Mouse (Mus musculus) layer of hippocampus, adult 18-20 months (tissue): ENCODE results near the gene Tomm40. TPM values are rescaled to one million over a fixed set of nuclear protein-coding genes. Genes with fewer than 3 reads are reported as not detected.
A peak's percentile ranks its signal among the peaks of the same experiment; 100 is the strongest.

Experiments
- DNase-seq, 2 experiments: peaks; one replicate each; pipeline ENCODE4 v3.0.0; 2022; ENCODE audit warnings: low spot score in 2 of 2
- total RNA-seq, 2 experiments: library from RNA; stranded (reverse); gene quantifications; 2 replicates each; pipeline ENCODE4 v1.2.3; 2021

Gene Tomm40
- total RNA-seq, 2 experiments from 2014 or later = 110 to 114 TPM

DNA sequence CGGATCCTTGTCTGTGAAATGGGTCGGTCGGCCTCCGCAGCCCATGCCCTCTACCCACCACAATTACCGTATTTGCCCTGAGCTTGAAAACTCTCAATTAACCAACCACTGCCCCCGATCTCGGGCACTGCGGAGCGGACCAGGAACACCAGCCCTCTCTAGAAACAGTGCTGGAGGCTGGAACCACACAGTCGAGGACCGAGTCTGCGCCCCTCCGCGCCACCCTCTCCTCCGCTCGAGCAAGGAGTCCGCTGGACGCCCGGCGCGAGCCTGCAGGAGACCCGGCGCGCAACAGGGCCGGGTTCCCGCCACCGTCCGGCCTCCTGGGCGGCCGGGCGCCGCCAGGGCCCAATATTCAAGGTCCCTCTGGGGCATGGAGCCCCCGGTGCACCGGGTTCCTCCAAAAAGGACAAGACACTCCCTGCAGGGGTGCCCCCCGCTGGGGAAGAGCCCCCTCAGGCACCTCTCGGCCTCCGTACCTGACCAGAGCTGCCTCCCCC is 50.7 kb downstream of the Tomm40 start:
- peak in 1 of 2 experiments; percentile 18 for DNase-seq

DNA sequence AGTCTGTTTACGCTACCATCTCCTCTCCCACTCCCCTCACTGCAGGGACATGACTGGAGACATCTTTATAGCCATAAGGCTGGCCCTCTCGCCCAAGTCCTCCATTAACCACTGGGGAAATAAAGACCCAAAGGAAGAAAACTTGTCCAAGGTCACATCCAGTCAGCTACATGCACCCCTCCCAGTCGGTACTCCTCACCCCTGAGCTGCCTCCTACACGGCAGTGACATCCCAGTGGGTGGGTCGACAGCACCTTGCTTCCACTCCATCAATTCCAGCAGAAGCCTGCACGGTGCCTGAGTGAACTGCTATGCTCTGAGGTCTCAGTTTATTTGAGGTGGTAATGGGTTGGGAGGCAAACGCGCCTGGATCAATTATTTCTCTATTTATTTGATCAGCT is 51.3 kb downstream of the Tomm40 start:
- no peak for DNase-seq

DNA sequence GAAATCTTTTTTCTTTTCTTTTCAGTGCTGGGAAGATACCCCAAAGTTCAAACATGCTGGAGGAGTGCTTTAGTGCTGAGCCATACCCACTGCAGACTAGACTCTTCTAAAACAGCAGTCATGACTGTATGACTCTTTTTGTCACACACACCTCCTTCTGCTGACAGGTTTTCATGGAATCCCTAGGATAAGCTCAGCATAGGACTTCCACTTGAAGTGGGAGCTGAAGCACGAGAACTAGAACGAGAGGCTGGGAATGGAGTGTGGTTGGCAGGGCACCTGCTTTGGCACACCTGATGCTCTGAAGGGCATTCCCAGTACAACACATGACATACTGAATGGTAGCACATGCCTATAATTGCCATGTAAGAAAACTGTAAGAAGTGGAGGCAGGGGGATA is 62.6 kb downstream of the Tomm40 start:
- no peak for DNase-seq

Other genes with a start within 250 kb of the Tomm40 start
- 1 to 10 TPM; 6.1 to 6.3 TPM for gene Bloc1s3, start 207.1 kb downstream of the Tomm40 start, total RNA-seq
- gene Trappc6a, start 207.0 kb downstream of the Tomm40 start, total RNA-seq = 10 to 100 TPM; 20.7 to 21.5 TPM
- under 1 TPM; 0.56 to 0.57 TPM for gene Nkpd1, start 197.6 kb downstream of the Tomm40 start, total RNA-seq
- 100 to 1,000 TPM; 122 to 129 TPM for gene Ppp1r37, start 152.4 kb downstream of the Tomm40 start, total RNA-seq
- gene Zfp296, start 138.2 kb downstream of the Tomm40 start, total RNA-seq = under 1 TPM; 0.74 to 0.89 TPM
- 10 to 100 TPM; 44.4 to 45.6 TPM for gene Gemin7, start 137.8 kb downstream of the Tomm40 start, total RNA-seq
- 10 to 100 TPM; 79.5 to 81.8 TPM for gene Clasrp, start 111.0 kb downstream of the Tomm40 start, total RNA-seq
- 1 to 10 TPM; 9.1 to 9.7 TPM for gene Relb, start 86.0 kb downstream of the Tomm40 start, total RNA-seq
- 100 to 1,000 TPM; 133 to 143 TPM for gene Clptm1, start 50.4 kb downstream of the Tomm40 start, total RNA-seq
- not detected for gene Apoc2, start 37.5 kb downstream of the Tomm40 start, total RNA-seq
- gene Gm44805, start 34.0 kb downstream of the Tomm40 start, total RNA-seq = not detected
- not detected for gene Apoc4, start 34.0 kb downstream of the Tomm40 start, total RNA-seq
- 1 to 10 TPM; 5.8 to 8.7 TPM for gene Apoc1, start 22.8 kb downstream of the Tomm40 start, total RNA-seq
- 1,000 to 10,000 TPM; 2,690 to 2,764 TPM for gene Apoe, start 16.2 kb downstream of the Tomm40 start, total RNA-seq
- gene Nectin2, start 35.0 kb upstream of the Tomm40 start, total RNA-seq = 1 to 10 TPM; 5.0 to 5.1 TPM
- gene Bcam, start 55.6 kb upstream of the Tomm40 start, total RNA-seq = 10 to 100 TPM; 12.4 to 12.9 TPM
- gene Cblc, start 81.4 kb upstream of the Tomm40 start, total RNA-seq = not detected
- 1 to 10 TPM in 1 of 2 experiments, under 1 TPM in 1; 0.27 to 1.1 TPM for gene Bcl3, start 107.3 kb upstream of the Tomm40 start, total RNA-seq
- 1 to 10 TPM; 1.2 to 2.3 TPM for gene Gm19345, start 136.6 kb upstream of the Tomm40 start, total RNA-seq
- gene Ceacam16, start 145.9 kb upstream of the Tomm40 start, total RNA-seq = not detected
- not detected for gene Ceacam19, start 172.5 kb upstream of the Tomm40 start, total RNA-seq
- gene Pvr, start 205.7 kb upstream of the Tomm40 start, total RNA-seq = 10 to 100 TPM; 12.4 to 12.8 TPM
- not detected for gene Igsf23, start 235.3 kb upstream of the Tomm40 start, total RNA-seq
- gene Ceacam20, start 250.0 kb upstream of the Tomm40 start, total RNA-seq = not detected